8 mouse cellular contexts compared by ENCODE assay signal in genomic region chr7:36697118-36697855, GRCm38 (mm10). TPM values are rescaled to one million over a fixed set of nuclear protein-coding genes. Genes with fewer than 3 reads are reported as not detected.
DNase-seq lines count a peak whose midpoint lies in the region; ATAC-seq lines count a peak whose summit lies in the region.

No protein-coding gene starts in this region.

- H3K36me3 ChIP-seq in erythroblast, embryonic 14.5 days (ENCODE audit: control insufficient read depth) = no peaks in the 10 kb centered on the region
- H3K36me3 ChIP-seq in forebrain, embryonic 13.5 days (ENCODE audit: poor library complexity, severe bottlenecking) = no peaks in the 10 kb centered on the region
- no peaks in the 10 kb centered on the region for H3K36me3 ChIP-seq in limb, embryonic 11.5 days (ENCODE audit: control insufficient read depth, insufficient read depth, low read length)
- H3K36me3 ChIP-seq in midbrain, embryonic 13.5 days = no peaks in the 10 kb centered on the region

- WGBS in forebrain, embryonic 13.5 days = under 1% methylated on average over 22 of the region's 62 CpGs
- 0% methylated on average over 34 of the region's 62 CpGs for WGBS in limb, embryonic 11.5 days
- WGBS in midbrain, embryonic 13.5 days = under 1% methylated on average over 34 of the region's 62 CpGs

- no peaks in the 10 kb centered on the region for H3K4me1 ChIP-seq in erythroblast, embryonic 14.5 days (ENCODE audit: control insufficient read depth)
- H3K4me1 ChIP-seq in brown adipose tissue, adult 24 weeks (ENCODE audit: control insufficient read depth, insufficient read depth, insufficient read length, low read length) = no peaks in the 10 kb centered on the region
- H3K4me1 ChIP-seq in forebrain, embryonic 13.5 days = peaks cover 44% of the 10 kb centered on the region
- H3K4me1 ChIP-seq in limb, embryonic 11.5 days (ENCODE audit: control insufficient read depth, insufficient read depth, low read length) = peaks cover 8% of the 10 kb centered on the region
- peaks cover 32% of the 10 kb centered on the region for H3K4me1 ChIP-seq in midbrain, embryonic 13.5 days (replicated peaks)

- peak overlapping the region; percentile 76 for H3K9ac ChIP-seq in forebrain, embryonic 13.5 days
- peak overlapping the region; percentile 69 for H3K9ac ChIP-seq in limb, embryonic 11.5 days (ENCODE audit: low read length)
- H3K9ac ChIP-seq in midbrain, embryonic 13.5 days (replicated peaks) = peak overlapping the region; percentile 82

- H3K4me2 ChIP-seq in forebrain, embryonic 13.5 days = peak overlapping the region; percentile 96
- peak overlapping the region; percentile 98 for H3K4me2 ChIP-seq in limb, embryonic 11.5 days (ENCODE audit: low read depth, severe bottlenecking)
- H3K4me2 ChIP-seq in midbrain, embryonic 13.5 days (replicated peaks) = peak overlapping the region; percentile 97

- H3K27ac ChIP-seq in brown adipose tissue, adult 24 weeks (replicated peaks; ENCODE audit: low read depth, low read length) = peak overlapping the region; percentile 73
- peak overlapping the region; percentile 84 for H3K27ac ChIP-seq in forebrain, embryonic 13.5 days
- H3K27ac ChIP-seq in limb, embryonic 11.5 days (replicated peaks; ENCODE audit: low read depth, low read length) = peak overlapping the region; percentile 70; the same call in 1 of the 2 replicates
- H3K27ac ChIP-seq in midbrain, embryonic 13.5 days = peak overlapping the region; percentile 83

- intact Hi-C loops in heart, postnatal 25 days (cut with DNase I) = loop anchor here (10.0 kb wide), 1 partner anchor 648 kb away; no protein-coding TSS in a partner anchor

- peak overlapping the region; percentile 39 for H3K4me3 ChIP-seq in erythroblast, embryonic 14.5 days (replicated peaks)
- peak overlapping the region; percentile 99 for H3K4me3 ChIP-seq in brown adipose tissue, adult 24 weeks (ENCODE audit: insufficient read depth, low read depth, low read length)
- peak overlapping the region; percentile 81 for H3K4me3 ChIP-seq in forebrain, embryonic 13.5 days
- H3K4me3 ChIP-seq in limb, embryonic 11.5 days (ENCODE audit: low read depth, low read length) = peak overlapping the region; percentile 74
- peak overlapping the region; percentile 82 for H3K4me3 ChIP-seq in midbrain, embryonic 13.5 days (replicated peaks)

- H3K9me3 ChIP-seq in erythroblast, embryonic 14.5 days (ENCODE audit: control insufficient read depth, low read length) = no peaks in the 10 kb centered on the region; the same call in 1 of the 2 replicates
- no peaks in the 10 kb centered on the region for H3K9me3 ChIP-seq in forebrain, embryonic 13.5 days (replicated peaks)
- H3K9me3 ChIP-seq in limb, embryonic 11.5 days (ENCODE audit: control insufficient read depth, low read length) = no peaks in the 10 kb centered on the region
- no peaks in the 10 kb centered on the region for H3K9me3 ChIP-seq in midbrain, embryonic 13.5 days

- H3K27me3 ChIP-seq in erythroblast, embryonic 14.5 days (ENCODE audit: control insufficient read depth) = peaks cover 82% of the 10 kb centered on the region
- peaks cover 43% of the 10 kb centered on the region for H3K27me3 ChIP-seq in forebrain, embryonic 13.5 days
- peaks cover 30% of the 10 kb centered on the region for H3K27me3 ChIP-seq in limb, embryonic 11.5 days (ENCODE audit: control insufficient read depth, insufficient read depth, low read length)
- H3K27me3 ChIP-seq in midbrain, embryonic 13.5 days = peaks cover 45% of the 10 kb centered on the region

- DNase-seq in heart, postnatal 25 days (ENCODE audit: low spot score) = peak; percentile 63
- peak; percentile 85 for DNase-seq in limb, embryonic 11.5 days (ENCODE audit: low spot score)
- peak; percentile 57 for DNase-seq in urinary bladder, adult 2 months (ENCODE audit: low spot score)

- ATAC-seq in erythroblast, adult 5-6 weeks (replicated peaks; ENCODE audit: low FRiP score, poor library complexity, severe bottlenecking) = no peak
- peak; percentile 62 for ATAC-seq in forebrain, embryonic 13.5 days
- ATAC-seq in limb, embryonic 11.5 days (ENCODE audit: insufficient number of reproducible peaks, low FRiP score, low TSS enrichment, low read depth) = peak; percentile 82
- peak; percentile 71 for ATAC-seq in midbrain, embryonic 13.5 days

RNA-seq across cellular contexts. Expression of gene Tshz3, which starts 0.6 kb away (rescaled TPM):
- polyA plus RNA-seq in erythroblast, embryonic 14.5 days (2012) = not detected in 2 replicates
- not detected in 2 replicates for total RNA-seq in erythroblast, adult 5-6 weeks (2015; ENCODE audit: low replicate concordance)
- total RNA-seq in erythroblast, adult 5-6 weeks (2017; ENCODE audit: low replicate concordance) = not detected in 2 replicates
- polyA plus RNA-seq in brown adipose tissue, adult 24 weeks (2012; ENCODE audit: insufficient read depth, insufficient read length, missing spikeins) = 0.58 and 0.79 TPM in 2 replicates
- 11.3 TPM in 2 replicates for polyA plus RNA-seq in forebrain, embryonic 13.5 days (2015; fragmentation: Nextera tagmentation; extraction: Ambion mirVana)
- total RNA-seq in heart, postnatal 25 days (2021) = 1 to 10 TPM; 3.8 to 4.8 TPM
- polyA plus RNA-seq in limb, embryonic 11.5 days (2014; fragmentation: Nextera tagmentation; extraction: Ambion mirVana) = 10.9 and 11.0 TPM in 2 replicates
- polyA plus RNA-seq in midbrain, embryonic 13.5 days (2015; fragmentation: Nextera tagmentation; extraction: Ambion mirVana) = 7.9 and 9.1 TPM in 2 replicates
- polyA plus RNA-seq in urinary bladder, adult 2 months (2012; rRNA removed) = 22.7 and 34.0 TPM in 2 replicates

Comparison
In these comparisons a context has a peak if more than half of its experiments do, and no peak if none do; other contexts are left out.
1. H3K4me3 ChIP-seq: peak in every context shown above with its lines; median percentile 99 in brown adipose tissue, adult 24 weeks; 82 in midbrain, embryonic 13.5 days; 81 in forebrain, embryonic 13.5 days; 74 in limb, embryonic 11.5 days; 39 in erythroblast, embryonic 14.5 days.